Mouse (Mus musculus): ENCODE results near the gene Yju2.
A peak's percentile ranks its signal among the peaks of the same experiment; 100 is the strongest.

Gene Yju2

DNA sequence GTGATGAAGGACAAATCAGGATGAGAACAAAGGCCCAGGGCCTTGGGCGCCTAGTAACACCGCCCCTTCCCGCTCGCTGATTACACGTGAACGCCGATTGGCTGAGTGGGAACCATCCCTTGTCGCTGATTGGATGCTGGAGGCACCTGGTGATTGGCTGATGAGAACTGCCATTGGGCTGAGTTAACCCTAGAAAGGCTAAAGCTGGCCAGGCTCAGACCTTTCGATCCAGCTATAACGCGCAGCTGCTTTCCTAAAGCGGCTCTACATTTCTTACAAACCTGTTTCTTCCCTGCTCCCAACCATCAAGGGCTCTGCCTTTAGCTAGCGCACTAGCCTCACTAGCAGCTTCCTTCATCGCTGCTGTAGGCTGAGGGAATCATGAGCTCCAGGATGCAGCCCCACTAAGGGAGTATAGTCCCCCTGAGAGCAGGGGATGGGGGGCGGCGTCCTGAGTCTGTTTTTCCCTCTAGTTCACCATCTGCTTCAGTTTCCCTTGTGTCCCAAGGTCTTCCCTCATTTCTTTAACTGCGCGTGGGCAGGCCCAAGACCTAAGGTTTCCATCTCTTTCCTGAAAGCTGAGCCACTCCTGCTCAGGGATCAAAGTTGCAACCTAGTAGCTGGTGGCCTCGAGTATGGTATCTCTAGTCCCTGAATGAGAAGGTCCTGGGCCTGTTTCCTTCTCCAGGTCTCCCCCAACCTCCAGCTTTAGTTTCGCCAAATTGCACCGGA is 49.6 kb downstream of the Yju2 start:
- peak; percentile 99 for DNase-seq

- DNase-seq = peak; percentile 94
These were observed 50.4 kb downstream of the Yju2 start for GRCm38 (mm10) chr17:56009088-56009961.

DNA sequence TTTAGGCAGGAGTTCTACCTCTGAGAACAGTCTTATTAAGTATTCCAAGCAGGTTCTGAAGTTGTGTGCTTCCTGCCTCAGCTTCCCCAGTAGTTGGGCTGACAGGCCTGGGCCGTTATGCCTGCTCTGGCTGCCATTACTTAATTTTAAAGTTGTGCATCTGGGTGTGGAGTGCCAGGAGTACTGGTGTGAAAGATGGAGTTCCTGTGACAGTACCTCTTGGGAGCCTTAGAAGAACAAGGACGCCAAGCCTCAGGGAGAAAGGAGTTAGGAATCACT is 51.0 kb downstream of the Yju2 start:
- DNase-seq = no peak

- no peak for DNase-seq
These were observed 51.4 kb downstream of the Yju2 start for GRCm38 (mm10) chr17:56010255-56010654.

GRCm38 (mm10) chr17:56010681-56011080 is 51.8 kb downstream of the Yju2 start:
- DNase-seq = peak; percentile 74

DNA sequence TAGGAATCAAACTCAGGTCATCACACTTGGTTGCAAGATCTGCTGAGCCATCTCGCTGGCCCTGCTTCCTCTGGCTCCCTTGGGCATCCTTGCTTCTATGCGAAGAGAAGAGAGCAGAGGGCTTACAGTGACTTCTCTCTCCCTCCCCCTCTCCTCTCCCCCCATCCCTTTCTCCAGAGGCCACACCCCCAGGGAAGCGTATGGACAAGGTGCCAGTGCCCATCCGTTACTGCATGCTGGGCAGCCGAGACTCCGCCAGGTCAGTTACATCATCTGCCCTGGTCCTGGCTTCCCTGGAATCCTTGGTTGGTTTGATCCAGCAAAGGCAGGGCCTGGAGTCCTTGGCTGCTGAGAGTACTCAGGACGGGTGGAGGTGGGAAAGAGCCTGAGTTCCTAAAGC is 52.5 kb downstream of the Yju2 start:
- DNase-seq = no peak

DNA sequence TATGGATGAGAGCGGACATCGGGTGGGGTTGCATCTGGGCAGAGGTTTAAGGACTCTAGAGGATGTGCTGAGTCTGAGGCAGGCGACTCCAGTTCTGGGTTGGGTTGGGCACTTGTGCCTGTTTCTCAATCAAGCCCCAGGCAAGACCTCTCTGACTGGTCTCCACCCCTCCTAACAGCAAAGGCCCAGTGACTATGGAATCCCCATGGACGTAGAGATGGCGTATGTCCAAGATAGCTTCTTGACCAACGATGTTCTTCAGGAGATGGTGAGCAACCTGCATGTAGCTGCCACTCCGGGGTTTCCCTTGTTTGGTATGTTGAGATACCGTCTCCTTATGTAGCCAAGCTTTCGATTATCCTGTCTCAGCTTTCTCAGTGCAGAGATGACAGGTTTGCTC is 56.4 kb downstream of the Yju2 start:
- no peak for DNase-seq

GRCm38 (mm10) chr17:56016382-56016781 is 57.5 kb downstream of the Yju2 start:
- DNase-seq = no peak

DNA sequence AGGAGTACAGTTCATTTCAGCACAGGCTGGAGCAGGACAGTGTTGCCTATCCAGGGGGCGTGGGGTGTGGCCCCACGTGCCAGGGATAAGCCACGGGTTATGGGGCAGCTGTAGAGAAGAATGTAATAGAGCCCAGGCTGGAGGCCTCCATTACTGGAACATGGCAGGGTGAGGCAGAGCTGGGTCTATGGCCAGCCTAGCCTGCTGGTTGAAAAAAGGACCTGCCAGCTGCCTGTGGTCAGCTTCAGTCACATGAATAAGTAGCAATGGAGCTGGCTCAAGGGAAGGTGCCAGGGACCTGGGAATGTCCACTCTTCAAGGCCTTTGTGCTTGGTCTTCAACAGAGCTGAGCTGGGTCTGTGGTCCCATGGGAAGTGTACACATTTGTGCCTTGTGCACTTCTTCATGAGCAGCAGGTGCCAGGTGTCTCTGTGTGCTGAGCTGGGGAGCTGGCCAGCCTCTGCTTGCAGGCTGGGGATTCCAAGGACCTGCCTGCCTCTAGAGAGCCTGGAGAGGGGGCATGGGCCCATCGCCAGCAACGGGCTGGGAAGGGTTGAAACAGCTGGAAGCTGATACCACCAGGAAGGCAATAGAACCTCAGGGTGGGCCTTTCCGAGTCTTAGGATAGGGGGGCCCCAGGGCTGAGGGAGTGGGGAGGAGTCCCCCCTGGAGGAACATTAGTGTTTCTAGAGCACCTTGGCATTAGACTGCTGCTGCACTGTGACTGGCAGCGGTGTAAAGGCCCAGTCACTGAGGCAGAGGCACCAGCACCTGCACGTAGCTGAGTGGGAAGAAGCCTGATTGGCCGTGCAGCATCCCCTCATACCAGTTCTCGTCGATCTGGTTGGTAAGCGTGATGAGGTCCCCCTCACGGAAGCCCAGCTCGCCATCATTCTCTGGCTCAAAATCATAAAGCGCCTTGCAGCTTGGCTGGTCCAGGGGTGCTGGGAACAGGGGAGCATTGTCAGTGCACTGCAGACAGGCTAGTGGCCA is 58.2 kb downstream of the Yju2 start:
- DNase-seq = no peak

DNA sequence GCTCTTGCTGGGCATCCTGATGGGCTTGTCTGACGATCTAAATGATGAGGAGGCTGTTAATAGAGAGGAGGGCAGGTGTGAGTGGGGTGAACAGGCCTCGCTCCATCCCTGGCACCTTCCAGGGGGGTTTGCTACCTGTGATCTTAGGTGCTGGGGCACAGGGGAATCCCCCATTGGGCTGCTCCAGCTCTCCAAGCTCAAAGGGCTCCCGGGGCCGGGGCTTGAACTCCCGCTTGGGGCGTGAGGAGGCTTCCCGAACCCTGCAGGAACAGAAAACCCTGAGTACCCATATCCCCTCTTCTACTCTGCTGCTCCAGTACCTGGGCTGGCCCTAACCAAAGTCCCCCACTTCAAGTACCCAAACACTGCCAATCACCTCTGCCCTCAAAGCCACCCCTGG is 58.9 kb downstream of the Yju2 start:
- no peak for DNase-seq
